Mouse (Mus musculus): Measurements from ENCODE around the gene Trim65.
A peak's percentile ranks its signal among the peaks of the same experiment; 100 is the strongest.

- TF ChIP-seq CTCF (IDR thresholded peaks at IDR 0.05; ENCODE audit: borderline replicate concordance, insufficient read depth, low read length) (no peak), POLR2A (IDR thresholded peaks at IDR 0.05; ENCODE audit: low read depth, low read length) (peak; percentile 72)
Measured at GRCm38 (mm10) chr11:116108464-116109137, 22.3 kb downstream of the Trim65 start.
